Mouse (Mus musculus): Measurements from ENCODE around the gene Srebf2.

Srebf2 gene

DNA sequence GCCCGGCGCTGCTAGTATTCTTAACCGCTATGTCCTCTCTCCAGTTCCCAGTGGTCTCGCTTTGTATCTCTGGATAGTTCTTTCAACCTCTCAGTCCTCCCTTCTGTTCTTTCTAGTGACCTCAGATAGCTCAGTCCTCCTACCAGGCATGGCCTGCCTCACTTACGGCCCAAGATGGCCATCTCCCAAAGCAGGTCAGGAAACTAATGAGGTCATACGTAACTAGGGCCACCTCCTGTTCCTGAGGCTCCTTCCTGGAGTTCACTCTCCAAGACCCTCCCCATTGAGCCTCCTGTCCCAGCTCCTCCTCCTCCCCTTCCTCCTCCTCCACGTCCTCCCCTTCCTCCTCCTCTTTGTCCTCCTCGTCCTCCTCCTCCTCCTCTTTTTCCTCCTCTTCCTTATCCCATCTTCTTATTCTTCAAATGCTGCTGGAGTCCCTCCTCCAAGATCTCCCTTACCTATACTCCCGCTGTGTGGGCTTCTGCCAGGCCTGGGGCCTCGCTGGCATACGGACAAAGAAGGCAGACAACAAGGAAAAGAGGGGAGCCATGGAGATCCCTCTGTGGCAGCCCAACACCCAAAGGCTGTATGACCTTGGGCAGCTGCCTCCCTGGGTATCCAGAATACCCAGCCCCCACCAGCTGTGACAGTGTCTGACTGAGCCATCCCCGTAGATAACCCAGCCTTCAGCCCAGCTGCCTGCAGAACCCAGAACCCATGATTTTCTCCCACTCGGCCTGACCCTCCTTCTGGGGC lies 62.5 kb downstream of the Srebf2 start:
- DNase-seq: no peak

GRCm38 (mm10) chr15:82210801-82211200 lies 63.8 kb downstream of the Srebf2 start:
- no peak for DNase-seq

- DNase-seq: no peak
Observed at GRCm38 (mm10) chr15:82211281-82211680, 64.3 kb downstream of the Srebf2 start.

DNA sequence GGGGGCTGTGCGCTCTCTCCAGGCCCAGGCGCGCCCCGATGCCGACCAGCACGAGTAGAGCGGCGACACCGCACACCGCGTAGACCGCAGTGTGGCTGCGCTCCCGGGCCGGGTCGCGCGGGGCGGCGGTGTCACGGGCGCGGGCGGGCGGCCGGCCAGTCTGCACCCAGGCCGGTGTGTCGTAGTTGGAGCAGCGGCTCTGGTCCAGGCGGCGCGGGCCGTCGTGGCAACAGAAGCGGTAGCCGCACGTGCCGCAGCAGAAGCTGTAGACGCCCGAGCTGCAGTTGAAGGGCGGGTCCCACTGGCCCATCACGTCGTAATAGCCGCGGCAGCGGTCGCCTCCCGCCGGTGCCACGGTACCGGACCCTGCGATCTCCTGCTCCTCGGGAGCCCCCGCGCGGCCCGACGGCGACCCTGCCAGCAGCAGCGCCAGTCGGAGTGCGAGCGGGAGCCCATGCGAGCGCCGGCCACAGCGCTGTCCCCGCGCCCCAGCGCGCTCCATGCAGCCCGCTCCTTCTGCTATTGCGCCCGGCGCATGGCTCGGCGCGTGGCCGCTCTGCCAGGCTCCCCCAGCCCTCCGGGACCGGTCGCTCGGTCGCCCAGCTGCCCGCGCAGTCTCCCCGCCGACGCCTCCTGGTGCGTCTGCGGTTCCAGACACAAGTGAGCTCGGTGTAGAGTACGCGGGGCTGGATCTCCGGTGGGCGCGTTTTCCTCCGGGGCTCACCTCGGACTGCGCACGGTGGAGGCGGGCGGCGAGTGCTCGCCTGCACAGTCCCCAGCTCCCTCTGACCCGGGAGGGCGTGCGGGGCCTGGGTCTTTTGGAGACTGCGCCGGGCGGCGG lies 65.2 kb downstream of the Srebf2 start:
- peak; percentile 41 for DNase-seq

- no peak for DNase-seq
Observed at GRCm38 (mm10) chr15:82212752-82213063, 65.7 kb downstream of the Srebf2 start, which contains the start of gene Shisa8. TSS of gene Shisa8 (minus strand) at chr15:82212815.

DNA sequence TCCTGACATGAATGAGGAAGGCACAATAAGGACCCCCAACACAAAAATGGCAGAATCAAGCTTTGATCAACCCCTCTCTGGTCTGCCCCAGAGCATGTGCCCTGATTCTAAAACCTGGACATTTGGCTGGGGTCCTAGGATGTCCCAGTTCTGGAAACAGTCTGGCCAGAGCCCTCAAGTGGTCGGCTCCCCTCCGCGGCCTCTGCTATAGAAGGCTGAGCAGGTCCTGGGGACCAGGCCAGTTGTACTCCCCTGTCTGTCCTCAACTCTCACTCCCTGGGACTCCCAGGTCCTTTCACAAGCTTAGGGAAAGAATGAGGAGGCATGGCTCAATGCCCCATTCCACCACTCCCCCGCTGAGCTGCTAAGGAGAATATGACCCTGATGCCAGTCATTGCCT lies 66.2 kb downstream of the Srebf2 start:
- no peak for DNase-seq

- no peak for DNase-seq
Observed at GRCm38 (mm10) chr15:82215332-82216046, 68.5 kb downstream of the Srebf2 start.

DNA sequence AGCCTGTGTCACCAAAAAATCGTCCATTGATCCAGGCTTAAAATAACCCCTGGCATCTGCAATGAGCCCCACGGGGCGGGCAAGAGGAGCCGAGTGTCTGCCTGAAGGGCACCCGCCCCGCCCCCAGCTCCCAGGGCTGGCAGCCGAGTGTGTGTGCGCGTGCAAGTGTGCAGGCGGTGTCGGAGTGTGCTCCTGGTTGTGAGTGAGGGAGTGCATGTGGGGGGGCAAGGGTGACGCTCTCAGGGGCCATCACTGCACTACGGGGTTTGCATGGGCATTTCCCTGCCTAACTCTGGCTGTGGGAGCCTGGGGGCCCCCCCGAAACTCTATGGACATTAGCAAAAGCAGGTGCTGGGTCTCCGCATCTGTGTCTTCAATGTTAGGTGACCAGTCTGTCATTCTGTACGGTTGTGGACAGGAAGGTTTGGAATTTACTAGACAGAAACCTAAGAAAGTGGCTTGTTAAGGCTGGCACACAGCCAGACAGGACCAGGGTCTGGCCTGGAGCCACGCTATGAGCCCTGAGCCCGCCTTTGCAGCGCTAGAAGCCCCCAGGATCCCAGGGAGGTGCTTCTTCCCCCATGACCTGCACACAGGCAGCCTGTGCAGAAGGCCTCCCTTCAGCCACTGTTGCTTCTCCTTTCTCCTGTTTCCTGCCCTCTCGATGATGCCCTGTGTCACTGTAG lies 69.3 kb downstream of the Srebf2 start:
- no peak for DNase-seq

GRCm38 (mm10) chr15:82217039-82217438 lies 70.1 kb downstream of the Srebf2 start:
- DNase-seq: no peak

DNA sequence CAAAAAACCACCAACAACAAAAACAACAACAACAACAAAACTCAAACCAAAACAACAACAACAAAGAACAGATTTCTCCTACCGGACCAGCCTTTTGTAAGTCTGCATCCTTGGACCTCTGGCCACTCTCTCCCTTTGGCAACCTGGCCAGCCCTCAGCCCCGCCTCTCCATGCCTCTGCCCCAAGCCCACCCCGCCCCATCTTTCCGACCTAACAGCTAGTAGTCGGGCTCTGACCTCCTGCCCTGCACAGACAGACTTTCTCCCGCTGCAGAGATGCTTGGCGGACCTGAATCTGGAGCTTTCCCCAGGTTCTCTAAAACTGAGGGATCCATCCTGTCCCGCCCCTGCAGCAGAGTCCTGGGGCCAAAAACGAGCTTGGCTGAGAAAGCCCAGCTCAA lies 71.0 kb downstream of the Srebf2 start:
- DNase-seq: no peak

DNA sequence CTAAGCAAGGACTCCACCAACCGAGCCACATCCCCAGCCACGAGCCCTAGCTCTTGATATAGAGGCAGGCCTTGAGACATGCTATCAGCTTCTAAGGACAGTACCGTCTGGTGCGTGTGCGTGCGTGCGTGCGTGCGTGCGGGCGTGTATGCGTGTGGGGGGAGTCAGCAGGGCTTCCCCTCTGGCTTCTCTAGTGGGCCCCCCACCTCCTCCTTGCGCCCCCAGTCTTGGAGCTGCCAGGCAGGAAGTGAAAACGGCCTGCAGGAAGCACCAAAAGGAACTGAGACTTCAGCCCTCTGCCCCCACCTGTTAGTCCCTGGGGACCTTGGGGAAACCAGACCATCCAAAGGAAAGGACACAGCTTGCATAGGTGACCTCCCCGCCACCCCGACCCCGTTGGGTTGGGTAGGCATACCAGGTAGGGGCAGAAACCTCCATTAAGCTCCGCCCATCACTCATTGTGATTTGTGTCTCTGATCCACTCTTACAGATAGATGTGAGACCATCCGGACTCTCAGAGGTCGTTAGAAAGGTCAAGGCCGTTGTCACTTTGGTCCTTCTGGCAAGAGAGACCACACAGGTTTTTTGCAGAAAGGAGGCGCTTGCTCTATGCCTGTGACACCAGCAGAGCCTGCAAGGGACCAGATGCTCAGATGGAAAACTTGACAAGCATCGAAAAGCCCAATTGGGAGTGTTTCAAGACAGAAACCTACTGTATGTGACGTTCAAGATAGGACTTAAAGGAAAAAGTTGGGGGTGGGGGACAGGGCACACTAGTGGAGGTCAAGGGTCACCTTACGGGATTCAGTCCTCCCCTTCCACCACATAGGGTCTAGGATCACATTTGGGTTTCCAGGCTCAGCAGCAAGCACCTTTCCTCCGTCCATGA lies 72.0 kb downstream of the Srebf2 start:
- no peak for DNase-seq

GRCm38 (mm10) chr15:82220003-82220675 lies 73.2 kb downstream of the Srebf2 start:
- no peak for DNase-seq

DNA sequence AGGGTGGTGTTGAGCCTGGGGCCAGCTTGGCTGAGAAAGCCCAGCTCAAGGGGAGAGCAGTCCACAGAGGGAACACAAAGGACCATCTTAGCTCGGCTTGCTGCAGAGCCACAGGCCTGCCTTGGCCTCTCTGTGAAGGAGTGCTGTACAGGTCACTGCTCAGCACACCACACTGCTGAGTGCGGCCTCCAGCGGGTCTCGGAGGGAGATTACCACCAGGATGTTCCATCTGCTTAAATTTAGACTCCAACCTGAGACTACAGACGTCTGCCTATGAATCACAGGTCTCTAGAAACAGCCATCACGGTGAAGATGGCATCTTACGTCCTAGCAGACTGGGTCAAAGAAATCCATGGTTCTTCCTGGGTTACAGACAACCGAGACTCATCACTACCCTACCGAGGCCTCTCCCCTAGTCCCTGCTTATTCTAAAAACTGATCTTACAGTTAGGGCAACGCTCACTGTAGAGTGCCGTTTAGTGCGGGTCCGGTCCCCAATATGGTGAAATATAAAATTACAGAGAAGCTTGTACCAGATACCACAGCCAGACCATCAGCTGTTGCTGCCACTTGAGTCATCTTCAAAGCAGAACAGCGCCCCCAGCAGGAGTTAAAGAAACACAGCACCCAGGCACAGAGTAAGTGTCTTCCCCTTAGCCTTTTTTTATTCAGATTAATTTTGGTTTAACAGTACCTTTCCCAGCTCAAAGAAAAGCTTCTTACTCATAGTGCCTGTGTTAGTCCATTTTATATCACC lies 74.3 kb downstream of the Srebf2 start:
- DNase-seq: no peak

DNA sequence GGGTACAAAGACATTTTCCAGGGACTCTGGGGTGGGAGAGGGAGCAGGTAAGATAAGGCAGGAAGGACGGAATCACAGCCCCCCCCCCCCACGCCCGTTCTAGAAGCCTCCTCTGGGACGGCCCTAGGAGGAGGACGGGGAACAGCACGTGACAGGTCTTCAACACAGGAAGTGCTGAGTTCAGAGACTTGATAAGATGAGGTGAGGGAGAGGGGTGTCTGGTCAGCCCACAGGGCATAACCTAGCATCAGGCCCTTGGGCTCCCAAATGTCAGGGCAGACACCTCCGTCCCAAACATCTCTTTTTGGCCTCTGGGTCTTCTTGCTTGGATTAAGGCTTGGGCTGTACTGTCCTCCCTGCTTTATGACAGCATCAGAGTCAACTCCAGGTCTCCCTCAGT lies 76.3 kb downstream of the Srebf2 start:
- DNase-seq: no peak

DNA sequence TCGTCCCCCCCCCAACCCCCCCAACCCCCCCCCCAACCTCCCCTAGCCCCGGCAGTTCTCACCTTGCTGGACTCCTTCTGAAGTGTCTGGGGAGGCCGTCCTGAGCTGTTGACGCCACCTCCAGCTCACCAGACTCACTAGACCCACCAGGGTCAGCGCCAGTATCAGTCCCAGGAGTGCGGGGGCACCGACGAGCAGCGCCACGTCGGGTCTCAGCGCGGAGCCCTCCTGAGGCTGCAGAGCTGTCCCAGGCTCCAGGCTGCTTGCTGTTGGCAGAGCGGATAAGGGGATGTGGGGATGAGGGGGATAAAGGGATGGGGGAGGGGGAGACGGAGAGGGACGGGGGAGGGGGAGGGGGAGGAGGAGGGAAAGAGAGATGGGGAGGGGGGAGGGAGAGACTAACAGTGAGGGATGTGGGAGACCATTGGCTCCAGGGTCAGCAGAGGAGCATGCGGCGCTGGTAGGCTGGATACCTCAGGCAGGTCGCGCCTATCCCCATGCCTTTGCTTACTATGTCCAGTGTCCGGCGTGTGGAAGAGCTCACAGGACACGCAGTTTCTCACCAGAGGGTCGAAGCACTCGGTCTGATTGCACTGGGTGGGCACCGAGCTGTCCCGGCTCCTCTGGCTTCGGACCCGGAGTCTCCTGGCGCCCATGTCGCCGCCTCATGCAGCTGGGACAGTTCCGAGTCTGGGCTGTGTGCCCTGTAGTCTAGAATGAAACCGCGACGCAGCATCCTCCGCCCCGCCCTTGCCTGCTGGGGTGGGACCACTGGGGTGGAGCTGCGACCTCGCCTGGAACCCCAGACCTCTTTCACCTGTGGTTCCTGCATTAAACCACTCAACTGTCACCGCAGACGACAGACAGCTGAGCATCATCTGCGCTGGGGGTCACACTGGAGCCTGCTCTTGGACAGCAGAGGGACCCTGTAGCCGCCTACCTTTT lies 76.9 kb downstream of the Srebf2 start, which contains the start of gene Tnfrsf13c:
Tnfrsf13c (minus strand) TSS at position 713 of the 945 bp plus-strand sequence.
- peak; percentile 73 for DNase-seq

- DNase-seq: no peak
Observed at GRCm38 (mm10) chr15:82224602-82225215, 77.7 kb downstream of the Srebf2 start.

DNA sequence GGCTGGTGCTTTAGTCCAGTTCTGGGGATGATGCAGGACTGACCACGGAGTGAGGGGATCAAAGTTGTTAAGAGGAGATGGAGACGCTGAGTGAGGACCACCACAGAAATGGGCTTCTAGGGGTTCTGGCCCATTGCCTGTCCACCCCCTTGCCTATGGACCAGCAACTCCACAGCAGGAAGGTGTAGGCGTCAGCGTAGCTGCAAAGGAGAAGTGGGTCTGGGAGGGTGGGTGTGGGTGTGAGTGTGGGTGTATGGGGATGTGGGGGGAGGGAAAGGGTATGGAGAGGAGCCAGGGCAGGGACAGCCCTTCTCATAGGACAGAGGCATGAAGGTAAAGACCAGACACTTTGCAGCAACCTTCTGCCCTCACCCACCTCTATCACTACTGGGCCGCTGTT lies 78.8 kb downstream of the Srebf2 start:
- DNase-seq: no peak

DNA sequence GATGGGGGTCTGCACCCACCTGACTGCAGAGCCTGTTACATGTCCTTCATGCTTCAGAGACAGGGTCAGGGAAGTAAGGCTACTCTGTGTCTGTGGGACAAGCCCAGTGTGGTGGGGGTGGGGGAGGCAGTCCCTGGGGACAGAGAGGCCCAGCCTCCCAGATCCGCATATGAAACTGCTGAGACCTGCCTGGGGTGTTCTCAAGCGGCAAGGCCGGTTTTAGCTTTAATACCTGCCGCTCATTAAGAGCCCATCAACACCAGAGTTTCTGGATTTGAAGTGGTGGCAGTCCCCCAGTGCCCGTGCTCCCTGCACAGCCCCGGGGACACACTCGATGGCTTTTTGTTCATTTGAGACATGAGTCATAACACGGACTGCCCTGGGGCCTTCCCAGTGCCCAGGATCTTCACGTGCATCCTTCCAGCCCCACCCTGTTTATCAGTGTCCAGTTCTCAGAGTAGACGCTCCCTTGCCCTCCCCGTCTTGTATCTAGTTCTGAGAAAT lies 82.6 kb downstream of the Srebf2 start:
- DNase-seq: no peak

Data from thymus, postnatal 4 days (tissue).